Mouse (Mus musculus) heart, postnatal 36 days (tissue): ENCODE data around the gene Polr2l. TPM values are rescaled to one million over a fixed set of nuclear protein-coding genes. Genes with fewer than 3 reads are reported as not detected.

Source experiments
- DNase-seq, 2 experiments: peaks; one replicate each; pipeline ENCODE4 v3.0.0; 2021 to 2022
- intact Hi-C: fragments of 180-260 bp; cut with DNase I; formaldehyde crosslinking; loops from one replicate; pipeline ENCODE4 v1.15.1; 2025
- total RNA-seq, 2 experiments: library from RNA; stranded (reverse); gene quantifications; 2 replicates each; pipeline ENCODE4 v1.2.3; 2021

The Polr2l gene
- total RNA-seq, 2 experiments from 2014 or later: 76.0 to 83.7 TPM

DNA sequence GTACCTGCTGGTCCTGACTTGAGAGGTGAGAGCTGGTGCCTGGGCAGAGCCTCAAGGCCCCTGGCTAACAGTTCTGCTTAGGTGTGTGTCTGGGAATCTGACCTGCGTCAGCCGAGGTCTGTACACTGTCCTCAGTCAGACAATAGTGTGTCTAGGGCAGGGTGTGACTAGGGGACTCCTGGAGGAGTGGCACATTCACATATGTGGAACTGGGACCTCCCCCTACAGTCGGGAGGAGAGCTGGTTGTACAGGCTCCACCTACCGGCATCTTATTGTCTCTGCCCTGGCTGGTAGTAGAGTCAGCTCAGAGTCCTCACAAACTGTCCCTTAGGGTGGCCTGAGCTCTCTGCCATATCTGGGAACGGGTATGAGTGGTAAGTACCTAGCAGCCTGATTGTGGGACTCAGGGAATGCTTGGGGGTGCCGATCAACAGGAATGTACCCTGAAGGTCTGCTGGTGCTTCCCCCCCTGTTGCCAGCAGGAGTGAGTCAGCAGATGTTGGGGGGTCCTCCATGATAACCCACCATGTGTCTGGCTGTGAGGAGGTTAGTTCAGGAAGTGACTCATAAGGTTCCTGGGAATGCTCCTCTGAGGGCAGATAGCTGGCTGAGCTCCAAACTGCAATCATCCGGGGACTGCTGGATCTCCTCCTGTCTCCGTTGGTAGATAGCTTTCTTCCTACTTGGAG, 6.3 kb downstream of the Polr2l start:
- peak; percentile 66 to 71 for DNase-seq
- intact Hi-C loops: loop anchor here (10.0 kb wide), 1 partner anchor 524 kb away; the partner anchor contains the start of gene Pgghg

DNA sequence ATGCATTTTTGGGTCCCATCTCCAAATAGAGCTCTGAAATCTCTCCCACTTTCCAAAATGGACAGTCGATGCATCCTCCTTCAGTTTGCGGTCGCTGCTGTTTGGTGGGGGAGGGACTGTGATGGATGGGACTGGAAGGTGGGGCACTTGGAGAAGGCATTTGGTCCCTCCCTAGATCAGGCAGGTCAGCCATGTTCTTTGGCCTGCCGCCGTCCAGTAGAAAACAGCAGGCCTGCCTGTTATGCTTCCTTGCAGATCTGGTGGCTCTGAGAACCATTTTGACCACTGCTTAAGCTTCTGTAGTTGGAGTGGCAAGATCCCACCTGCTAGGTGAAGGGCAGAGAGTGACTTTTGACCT, 6.8 kb downstream of the Polr2l start:
- DNase-seq: no peak
- intact Hi-C loops: loop anchor here (10.0 kb wide), 1 partner anchor 523 kb away; the partner anchor contains the start of gene Pgghg

DNA sequence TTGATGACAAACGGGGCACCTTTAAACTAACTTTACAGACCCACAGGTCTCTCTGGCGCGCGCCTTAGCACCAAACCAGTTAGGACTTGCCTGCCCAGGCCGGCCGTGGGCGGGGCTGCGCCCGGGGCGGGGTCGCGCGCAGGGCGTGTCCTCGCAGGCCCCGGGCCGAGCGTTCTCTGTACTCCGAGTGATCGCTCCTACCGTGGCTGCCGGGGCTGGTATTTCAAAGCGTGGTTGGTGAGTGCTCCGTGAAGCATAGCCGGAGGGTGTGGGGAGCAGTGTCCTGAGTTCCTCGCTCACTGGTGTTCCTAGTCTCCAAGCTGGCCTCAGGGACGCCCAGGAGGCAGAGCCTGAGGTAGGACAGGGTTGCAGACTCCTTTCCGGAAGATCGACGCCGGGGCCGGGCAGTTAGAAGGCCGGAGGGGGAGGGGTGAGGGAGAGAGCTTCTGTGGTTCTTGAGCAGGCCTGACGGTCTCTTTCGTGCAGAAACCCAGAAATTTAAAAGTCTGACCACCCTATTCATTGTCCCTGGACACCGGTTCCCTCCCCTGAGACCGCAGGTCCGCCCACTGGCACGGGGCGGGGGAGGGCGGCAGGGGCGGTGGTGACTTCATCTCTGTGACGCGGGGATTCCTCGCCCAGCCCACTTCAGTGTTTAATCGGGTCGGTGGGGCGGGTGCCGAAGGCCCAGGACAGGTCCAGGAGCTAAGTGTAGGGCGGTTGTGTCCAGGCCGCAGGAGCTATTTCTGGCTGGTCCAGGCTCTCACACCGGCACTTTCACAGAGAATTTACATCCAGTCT, 7.5 kb downstream of the Polr2l start, which contains the start of gene Cd151:
Gene Cd151 (plus strand): TSS at position 163 of the 801 bp plus-strand sequence.
- peak; percentile 90 to 92 for DNase-seq
- intact Hi-C loops: loop anchor here (1.0 to 10.0 kb wide), 2 partner anchors 12 to 523 kb away; partner anchors contain the start of genes Pgghg and Pnpla2

DNA sequence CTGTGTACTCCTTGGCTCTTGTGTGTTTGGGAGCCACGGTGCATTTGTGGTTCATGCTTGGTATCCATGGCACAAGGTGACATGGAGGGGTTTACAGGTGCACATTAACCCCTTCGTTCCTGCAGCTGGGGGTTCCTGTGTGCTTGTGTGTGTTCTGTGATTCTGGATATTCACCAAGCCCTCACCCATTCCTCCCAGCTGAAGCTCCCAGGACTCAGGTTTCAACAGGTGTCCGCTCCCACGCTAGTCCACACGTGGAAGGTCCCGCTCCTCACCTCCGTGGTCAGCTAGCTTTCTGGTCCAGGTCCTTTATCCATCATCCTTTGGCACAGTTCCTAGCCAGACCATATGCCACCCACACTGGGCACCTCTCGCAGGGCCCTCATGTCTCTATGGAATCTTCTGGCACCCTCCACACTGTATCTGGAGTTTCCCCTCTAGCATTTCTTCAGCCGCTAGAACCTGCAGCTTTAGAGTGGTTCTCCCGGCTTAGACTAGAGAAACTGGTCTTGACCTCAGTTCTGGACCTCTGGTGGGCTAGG, 8.3 kb downstream of the Polr2l start:
- no peak for DNase-seq
- intact Hi-C loops: loop anchor here (1.0 to 10.0 kb wide), 2 partner anchors 11 to 522 kb away; partner anchors contain the start of genes Pgghg and Pnpla2

DNA sequence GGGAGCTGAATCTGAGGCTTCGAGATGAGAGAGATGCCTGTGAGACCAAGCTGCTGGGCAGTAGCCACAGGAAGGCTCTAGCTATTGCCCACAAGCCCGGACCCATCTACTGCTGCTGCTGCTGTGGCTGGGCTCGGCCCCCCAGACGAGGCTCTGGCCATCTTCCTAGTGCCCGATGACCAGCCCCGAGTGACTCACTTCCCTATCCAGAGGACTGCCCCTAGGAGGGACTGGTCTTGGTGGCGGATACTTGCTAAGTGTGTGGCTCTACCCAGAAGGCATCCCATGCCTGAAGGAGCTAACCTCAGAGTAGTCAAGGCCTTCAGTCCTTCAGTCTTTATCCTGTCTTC, 8.9 kb downstream of the Polr2l start:
- intact Hi-C loops: loop anchor here (10.0 kb wide), 1 partner anchor 521 kb away; the partner anchor contains the start of gene Pgghg
- peak; percentile 55 to 57 for DNase-seq

DNA sequence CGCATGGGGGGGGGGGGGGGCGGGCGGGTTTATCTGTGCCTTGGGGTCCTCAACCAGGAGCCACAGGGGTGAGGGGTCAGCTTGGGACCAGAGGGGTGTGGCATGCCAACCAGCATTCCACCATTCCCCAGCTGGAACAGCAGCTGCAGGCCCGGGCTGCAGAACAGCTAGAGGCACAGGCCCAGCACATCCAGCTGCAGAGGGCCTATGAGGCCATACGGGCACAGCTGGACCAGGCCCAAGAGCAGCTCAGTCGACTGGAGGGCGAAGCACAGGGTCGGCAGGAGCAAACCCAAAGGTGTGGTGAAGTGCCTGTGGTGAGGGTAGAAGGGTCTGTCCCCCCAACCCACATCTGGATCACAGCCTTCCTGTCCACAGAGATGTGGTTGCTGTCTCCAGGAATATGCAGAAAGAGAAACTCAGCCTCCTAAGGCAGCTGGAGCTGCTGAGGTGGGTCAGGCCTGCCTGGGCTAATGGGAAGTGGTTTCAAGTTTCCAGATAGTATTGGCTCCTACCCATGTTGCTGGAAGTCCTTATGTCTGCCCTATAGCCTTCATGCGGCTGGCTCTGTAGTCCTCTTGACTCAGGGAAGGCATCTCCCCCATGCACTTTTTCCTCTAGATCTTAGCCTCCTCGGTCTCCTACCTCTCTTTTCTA, 9.4 kb downstream of the Polr2l start:
- DNase-seq: peak in 1 of 2 experiments; percentile 27
- intact Hi-C loops: loop anchor here (10.0 kb wide), 1 partner anchor 521 kb away; the partner anchor contains the start of gene Pgghg

DNA sequence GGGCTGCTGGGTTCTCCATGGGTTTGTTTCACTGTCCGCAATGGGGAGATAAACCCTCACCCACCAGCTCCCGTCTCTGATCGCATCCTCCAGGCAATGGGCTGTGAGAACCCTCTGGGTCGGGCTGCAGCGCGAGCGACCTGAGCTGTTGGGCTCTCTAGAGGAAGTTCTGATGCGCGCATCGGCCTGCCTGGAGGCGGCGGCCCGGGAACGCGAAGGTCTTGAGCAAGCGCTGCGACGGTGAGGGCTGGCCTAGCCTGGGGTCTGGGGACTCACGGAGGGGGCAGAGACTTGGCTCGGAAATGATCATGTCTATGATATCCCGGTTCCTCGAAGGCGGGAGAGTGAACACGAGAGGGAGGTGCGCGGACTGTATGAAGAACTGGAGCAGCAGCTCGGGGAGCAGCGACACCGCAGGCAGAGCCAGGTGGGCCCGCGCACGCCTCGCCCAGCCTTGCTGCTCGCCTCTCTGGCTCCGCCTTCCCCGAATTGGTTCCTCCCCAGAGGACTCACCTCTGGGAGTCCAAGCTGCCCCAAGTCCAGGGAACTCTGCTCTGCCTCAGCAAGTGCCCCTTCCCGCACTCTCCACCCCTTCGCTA, 10.2 kb downstream of the Polr2l start:
- DNase-seq: peak; percentile 39 to 41
- intact Hi-C loops: loop anchor here (10.0 kb wide), 1 partner anchor 520 kb away; the partner anchor contains the start of gene Pgghg

DNA sequence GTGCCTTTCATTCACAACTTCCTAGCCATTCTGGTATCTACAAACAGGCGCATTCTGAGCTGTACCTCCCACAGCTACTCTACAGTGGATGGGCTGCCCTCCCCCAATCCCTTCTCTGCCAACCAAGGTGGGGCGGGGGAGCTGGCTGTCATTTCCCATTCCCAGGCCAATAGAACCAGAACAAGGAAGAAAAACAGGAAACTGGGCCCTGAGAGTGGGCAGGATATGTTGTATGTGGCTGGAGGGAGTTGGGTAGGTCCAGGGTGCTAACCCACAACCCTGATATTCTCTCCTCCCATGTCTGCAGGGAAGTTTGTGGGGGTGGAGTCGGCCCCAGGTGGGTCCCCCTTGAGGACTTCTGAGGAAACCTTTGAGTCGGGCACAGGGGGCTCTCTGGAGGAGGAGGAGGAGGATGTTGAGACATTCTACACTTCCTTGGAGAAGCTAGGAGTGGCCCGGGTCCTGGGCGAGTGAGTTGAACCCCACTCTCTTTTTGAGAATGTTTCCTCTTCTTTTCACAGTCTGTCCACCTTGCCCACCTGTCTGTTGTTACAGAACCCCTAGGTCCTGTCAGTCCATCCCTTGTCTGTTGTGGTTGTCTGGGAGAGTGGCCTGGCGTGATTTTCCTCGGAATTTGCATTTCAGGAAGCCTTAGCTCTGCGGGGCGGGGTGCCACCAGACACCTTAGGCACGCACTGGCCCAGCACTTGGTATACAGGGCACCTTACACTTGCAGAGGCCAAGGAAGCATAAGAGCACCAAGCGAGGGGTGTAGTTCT, 10.9 kb downstream of the Polr2l start:
- intact Hi-C loops: loop anchor here (10.0 kb wide), 1 partner anchor 519 kb away; the partner anchor contains the start of gene Pgghg
- DNase-seq: peak; percentile 72 to 74

DNA sequence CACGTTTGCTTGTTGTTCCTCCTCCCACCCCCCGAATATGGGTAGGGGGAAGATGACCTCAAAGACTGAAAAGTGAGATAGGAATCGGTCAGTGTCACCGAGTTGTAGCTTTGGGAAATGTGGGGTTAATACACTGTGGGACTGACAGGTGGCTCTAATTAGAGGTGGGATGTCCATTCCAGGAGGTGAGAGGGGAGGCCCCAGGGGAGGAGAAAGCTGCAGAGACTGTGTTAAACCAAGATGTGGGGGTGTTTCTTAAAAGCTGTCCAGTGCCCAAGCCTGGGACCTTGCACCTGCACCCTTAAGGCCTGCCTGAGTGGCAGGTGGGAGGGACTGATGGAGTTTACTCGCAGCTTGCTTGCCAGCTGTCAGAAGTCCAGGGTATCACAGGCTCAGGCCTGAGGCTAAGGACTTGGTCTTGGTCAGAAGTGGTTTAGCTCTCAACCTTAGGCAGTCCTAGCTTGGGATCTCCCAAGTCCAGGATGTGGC, 12.6 kb downstream of the Polr2l start:
- intact Hi-C loops: loop anchor here (10.0 kb wide), 1 partner anchor 518 kb away; the partner anchor contains the start of gene Pgghg
- peak in 1 of 2 experiments; percentile 46 for DNase-seq

DNA sequence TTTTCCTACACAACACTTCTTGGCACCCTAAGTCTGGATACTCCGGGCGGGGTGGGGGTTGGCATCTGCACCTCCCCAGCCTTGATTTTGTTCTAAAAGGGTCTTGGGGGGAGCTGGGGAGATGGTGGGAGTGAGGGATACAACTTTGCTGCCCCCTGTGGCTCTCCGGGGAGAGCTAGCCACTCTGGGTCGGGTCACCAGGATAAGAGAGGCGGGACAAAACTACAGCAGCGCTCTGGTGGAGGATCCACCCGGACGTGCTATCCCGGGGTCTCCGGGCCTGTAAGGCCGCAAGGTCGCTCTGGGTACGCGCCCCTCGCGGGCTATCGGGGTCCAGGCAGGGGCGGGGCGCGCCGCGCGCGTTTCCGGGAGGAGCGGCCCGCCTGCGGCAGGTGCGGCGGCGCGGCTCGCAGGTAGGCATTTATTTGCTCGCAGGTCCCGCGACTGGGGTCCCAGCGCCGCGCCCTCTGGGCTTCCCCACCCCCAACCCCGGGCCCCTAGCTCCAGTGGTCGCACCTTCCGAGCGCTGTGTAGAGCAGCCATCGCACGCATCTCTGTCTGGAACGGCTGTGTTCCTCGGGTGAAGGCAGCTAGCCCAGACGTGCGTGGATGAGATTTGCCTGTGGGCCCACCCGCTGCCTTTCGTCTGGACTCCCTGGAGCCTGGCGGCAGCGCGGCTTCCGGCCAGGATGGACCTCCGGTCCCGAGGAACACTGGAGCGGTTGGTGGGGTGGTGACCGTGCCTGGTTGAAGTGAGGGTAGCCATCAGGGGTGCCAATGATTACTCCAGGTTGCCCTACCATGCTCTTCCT, 13.2 kb downstream of the Polr2l start:
- intact Hi-C loops: loop anchor here (10.0 kb wide), 1 partner anchor 517 kb away; the partner anchor contains the start of gene Pgghg
- DNase-seq: peak; percentile 45 to 57

DNA sequence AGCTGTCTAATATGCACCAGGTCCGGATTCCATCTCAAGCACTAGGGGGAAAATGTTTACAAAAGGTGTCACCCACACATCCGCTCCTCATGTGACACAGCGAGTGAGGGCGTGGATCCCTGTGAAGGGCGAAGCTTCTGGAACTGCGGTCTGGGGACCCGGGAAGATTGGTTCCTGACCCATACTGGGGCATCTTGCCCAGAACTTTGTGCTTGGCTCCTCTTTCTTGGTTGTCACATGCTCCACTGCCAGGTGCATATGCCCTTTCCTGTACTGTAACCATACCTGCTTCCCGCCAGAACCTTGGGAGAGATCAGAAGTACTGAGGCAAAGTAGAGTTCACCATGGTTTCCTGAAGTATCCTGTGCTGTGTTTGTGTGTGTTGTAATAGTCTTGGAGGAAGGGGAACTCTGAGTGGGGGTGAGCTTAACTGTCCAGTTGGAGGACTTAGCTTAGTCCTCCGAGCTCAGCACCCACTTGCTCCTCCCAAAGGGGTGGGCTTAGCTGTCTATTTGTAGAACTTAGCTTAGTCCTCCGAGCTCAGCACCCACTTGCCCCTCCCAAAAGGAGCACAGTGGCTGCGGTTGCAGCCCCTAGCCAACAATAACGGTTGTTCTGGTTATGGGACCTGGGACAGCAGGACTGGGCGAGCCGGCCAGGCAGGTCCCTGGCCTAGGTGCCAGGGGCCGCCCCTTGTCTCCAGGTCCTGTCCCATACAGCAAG, 14.4 kb downstream of the Polr2l start, which contains the start of gene Cracr2b:
Gene Cracr2b (plus strand): TSS at position 704 of the 723 bp plus-strand sequence.
- intact Hi-C loops: loop anchor here (10.0 kb wide), 1 partner anchor 516 kb away; the partner anchor contains the start of gene Pgghg
- DNase-seq: peak; percentile 49 to 55

DNA sequence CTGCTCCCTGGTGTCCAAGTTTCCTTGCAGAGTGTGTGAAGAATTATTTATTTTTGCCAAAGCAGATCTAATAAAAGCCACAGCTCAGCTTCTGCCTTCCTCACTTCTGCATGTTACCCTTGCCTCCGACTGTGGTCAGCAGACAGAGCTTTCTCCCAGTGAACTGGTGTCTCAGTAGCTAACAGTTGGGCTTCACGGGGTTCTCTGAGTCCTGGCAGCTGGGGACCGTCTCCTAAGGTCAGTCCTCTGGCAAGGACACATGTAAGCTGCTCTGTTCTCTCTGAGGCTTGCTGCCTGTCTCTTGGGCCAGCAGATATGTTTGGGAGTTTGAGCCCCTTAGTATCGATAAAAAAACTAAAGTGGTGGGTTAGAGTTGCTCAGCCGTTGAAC, 14.9 kb downstream of the Polr2l start:
- DNase-seq: peak in 1 of 2 experiments; percentile 31
- intact Hi-C loops: loop anchor here (10.0 kb wide), 1 partner anchor 515 kb away; the partner anchor contains the start of gene Pgghg

DNA sequence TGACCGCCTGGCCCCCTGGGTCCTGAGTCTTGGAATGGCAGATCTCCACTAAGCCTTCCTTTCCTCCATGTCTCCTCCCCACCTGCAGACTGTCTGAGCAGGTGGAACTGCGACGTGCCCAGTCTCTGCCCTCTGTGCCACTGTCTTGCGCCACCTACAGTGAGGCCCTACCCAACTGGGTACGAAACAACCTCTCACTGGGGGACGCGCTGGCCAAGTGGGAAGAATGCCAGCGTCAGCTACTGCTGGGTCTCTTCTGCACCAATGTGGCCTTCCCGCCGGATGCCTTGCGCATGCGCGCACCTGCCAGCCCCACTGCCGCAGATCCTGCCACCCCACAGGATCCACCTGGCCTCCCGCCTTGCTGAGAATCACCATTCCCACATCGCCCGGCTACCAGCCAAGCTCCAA, 15.6 kb downstream of the Polr2l start:
- intact Hi-C loops: loop anchor here (5.0 kb wide), 1 partner anchor 47 kb away; the partner anchor contains the start of gene Gatd1
- DNase-seq: peak; percentile 14 to 42

DNA sequence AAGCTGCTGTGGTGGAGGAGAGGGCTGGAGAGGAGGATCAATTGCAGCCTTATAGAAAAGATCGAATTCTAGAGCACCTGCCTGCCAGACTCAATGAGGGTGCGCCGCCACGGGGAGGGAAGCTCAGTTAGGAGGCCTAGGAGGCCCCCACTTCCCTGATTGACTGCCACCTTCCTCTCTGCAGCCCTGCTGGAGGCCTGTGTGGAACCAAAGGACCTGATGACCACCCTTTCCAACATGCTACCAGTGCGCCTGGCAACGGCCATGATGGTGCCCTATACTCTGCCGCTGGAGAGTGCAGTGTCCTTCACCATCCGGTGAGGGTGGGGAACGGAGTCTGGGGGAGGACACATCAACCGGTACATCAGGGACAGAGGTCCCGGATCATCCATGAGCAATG, 16.3 kb downstream of the Polr2l start:
- intact Hi-C loops: loop anchor here (5.0 kb wide), 1 partner anchor 46 kb away; the partner anchor contains the start of gene Gatd1
- peak in 1 of 2 experiments; percentile 22 for DNase-seq

DNA sequence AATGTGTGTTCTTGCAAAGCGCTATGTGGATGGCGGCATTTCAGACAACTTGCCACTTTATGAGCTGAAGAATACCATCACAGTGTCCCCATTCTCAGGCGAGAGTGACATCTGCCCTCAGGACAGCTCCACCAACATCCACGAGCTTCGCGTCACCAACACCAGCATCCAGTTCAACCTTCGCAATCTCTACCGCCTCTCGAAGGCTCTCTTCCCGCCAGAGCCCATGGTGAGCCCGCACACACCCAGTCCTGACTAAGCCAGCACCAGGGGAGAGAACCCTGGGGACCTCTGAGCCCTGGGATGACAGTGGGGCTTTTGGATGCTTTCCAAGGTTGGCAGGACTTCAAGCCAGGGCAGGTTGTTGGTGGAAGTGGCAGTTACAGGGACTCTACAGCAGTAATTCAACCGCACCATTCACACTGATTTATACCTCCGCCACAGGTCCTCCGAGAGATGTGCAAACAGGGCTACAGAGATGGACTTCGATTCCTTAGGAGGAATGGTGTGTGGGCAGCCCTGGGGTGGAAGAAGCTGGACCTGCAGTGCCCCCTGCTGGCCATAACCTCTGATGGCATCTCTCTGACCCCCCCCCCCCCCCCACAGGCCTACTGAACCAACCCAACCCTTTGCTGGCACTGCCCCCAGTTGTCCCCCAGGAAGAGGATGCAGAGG, 16.8 kb downstream of the Polr2l start:
- intact Hi-C loops: loop anchor here (5.0 kb wide), 1 partner anchor 46 kb away; the partner anchor contains the start of gene Gatd1

DNA sequence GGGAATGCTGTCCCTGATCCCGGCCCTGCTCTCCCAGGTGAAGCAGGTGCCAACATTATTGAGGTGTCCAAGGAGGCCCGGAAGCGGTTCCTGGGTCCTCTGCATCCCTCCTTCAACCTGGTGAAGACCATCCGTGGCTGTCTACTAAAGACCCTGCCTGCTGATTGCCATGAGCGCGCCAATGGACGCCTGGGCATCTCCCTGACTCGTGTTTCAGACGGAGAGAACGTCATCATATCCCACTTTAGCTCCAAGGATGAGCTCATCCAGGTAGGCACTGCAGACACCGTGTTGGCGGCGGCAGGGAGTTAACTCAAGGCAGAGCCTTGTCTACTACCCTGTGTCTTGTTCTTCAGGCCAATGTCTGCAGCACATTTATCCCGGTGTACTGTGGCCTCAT, 17.7 kb downstream of the Polr2l start:
- DNase-seq: no peak
- intact Hi-C loops: loop anchor here (5.0 kb wide), 1 partner anchor 45 kb away; the partner anchor contains the start of gene Gatd1

More for the DNA sequence above, 16.8 kb downstream of the Polr2l start:
- peak; percentile 66 to 71 for DNase-seq
